Mouse (Mus musculus): Measurements from ENCODE around the gene Yipf3.

DNA sequence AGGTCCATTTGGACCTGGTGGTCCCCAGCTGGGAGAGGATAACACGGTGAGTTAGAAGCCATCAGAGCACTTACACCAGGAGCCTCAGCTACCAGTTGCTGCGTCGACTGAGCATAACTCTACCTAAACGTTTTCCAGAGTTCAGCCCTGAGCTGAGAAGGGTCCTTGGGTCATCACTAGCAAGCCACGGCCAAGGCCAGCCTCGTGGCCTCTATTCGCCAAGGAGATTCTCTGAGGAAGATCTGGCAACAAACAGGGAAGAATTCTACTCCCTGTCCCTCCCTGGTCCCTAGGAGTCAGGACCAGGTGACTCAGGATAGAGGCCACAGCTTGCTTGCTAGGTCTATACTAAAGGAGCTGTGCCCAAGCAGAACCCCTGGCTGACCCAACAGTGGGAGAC is 19.6 kb downstream of the Yipf3 start:
- no peak for TF ChIP-seq CTCF (IDR thresholded peaks at IDR 0.05; ENCODE audit: borderline replicate concordance, control insufficient read depth, extremely low read depth, insufficient read depth, low read length, poor library complexity)
- TF ChIP-seq POLR2A (IDR thresholded peaks at IDR 0.05; ENCODE audit: control insufficient read depth, extremely low read depth, insufficient read depth, low read length, poor library complexity), result no peak
